Mouse (Mus musculus) kidney, postnatal 36 days (tissue): Measurements from ENCODE around the gene Sema4g.

Source experiments
- DNase-seq, 2 experiments: peaks; one replicate each; pipeline ENCODE4 v3.0.0; 2021 to 2022; ENCODE audit warnings: mixed read lengths in 2 of 2

The Sema4g gene

GRCm38 (mm10) chr19:45005444-45005843, 16.5 kb downstream of the Sema4g start, which contains the start of gene Twnk:
Gene Twnk, plus strand, starts transcription at chr19:45005663.
- DNase-seq: peak; percentile 81 to 90

GRCm38 (mm10) chr19:45005957-45006712, 17.2 kb downstream of the Sema4g start, which contains the start of gene Mrpl43:
Gene Mrpl43, minus strand, starts transcription at chr19:45006442.
- peak; percentile 97 to 99 for DNase-seq

- DNase-seq: no peak
These were observed 18.1 kb downstream of the Sema4g start for GRCm38 (mm10) chr19:45007021-45007420.

- peak; percentile 88 to 89 for DNase-seq
These were observed 18.7 kb downstream of the Sema4g start for GRCm38 (mm10) chr19:45007425-45008191.

- no peak for DNase-seq
These were observed 21.7 kb downstream of the Sema4g start for GRCm38 (mm10) chr19:45010646-45011045.

- DNase-seq: no peak
These were observed 23.3 kb downstream of the Sema4g start for GRCm38 (mm10) chr19:45012219-45012618.

GRCm38 (mm10) chr19:45012636-45013035, 23.7 kb downstream of the Sema4g start:
- DNase-seq: peak; percentile 43 to 50

- no peak for DNase-seq
These were observed 24.8 kb downstream of the Sema4g start for GRCm38 (mm10) chr19:45013581-45014225.

- DNase-seq: peak in 1 of 2 experiments; percentile 45
These were observed 25.6 kb downstream of the Sema4g start, which contains the start of gene Lzts2 for GRCm38 (mm10) chr19:45014335-45014971. Gene Lzts2, plus strand, starts transcription at chr19:45014414.

GRCm38 (mm10) chr19:45014981-45015402, 26.1 kb downstream of the Sema4g start:
- DNase-seq: peak; percentile 86 to 90

GRCm38 (mm10) chr19:45015518-45016281, 26.8 kb downstream of the Sema4g start:
- peak; percentile 78 to 82 for DNase-seq

GRCm38 (mm10) chr19:45016341-45017215, 27.7 kb downstream of the Sema4g start:
- DNase-seq: peak; percentile 94

GRCm38 (mm10) chr19:45017216-45017771, 28.4 kb downstream of the Sema4g start:
- DNase-seq: peak; percentile 90 to 94

GRCm38 (mm10) chr19:45017909-45018308, 29.0 kb downstream of the Sema4g start:
- DNase-seq: peak; percentile 88 to 92

GRCm38 (mm10) chr19:45018351-45018831, 29.5 kb downstream of the Sema4g start:
- peak; percentile 19 to 42 for DNase-seq

- peak; percentile 69 to 74 for DNase-seq
These were observed 31.4 kb downstream of the Sema4g start for GRCm38 (mm10) chr19:45020348-45020747.

- no peak for DNase-seq
These were observed 32.5 kb downstream of the Sema4g start for GRCm38 (mm10) chr19:45021362-45021761.

GRCm38 (mm10) chr19:45023993-45024392, 35.1 kb downstream of the Sema4g start:
- DNase-seq: no peak

GRCm38 (mm10) chr19:45024775-45025174, 35.9 kb downstream of the Sema4g start:
- DNase-seq: no peak

GRCm38 (mm10) chr19:45025937-45026568, 37.2 kb downstream of the Sema4g start:
- no peak for DNase-seq
